Mouse (Mus musculus) 3T3-L1 (cell line): ENCODE results near the gene Sh3pxd2a.

Source experiments
- DNase-seq: peaks from one replicate; pipeline ENCODE4 v3.0.0-alpha.2; 2015; ENCODE audit warnings: low read depth, low spot score

Gene Sh3pxd2a

GRCm38 (mm10) chr19:47339165-47339564 is 125.0 kb downstream of the Sh3pxd2a start:
- peak; percentile 90 for DNase-seq

- no peak for DNase-seq
These were observed 125.6 kb downstream of the Sh3pxd2a start for GRCm38 (mm10) chr19:47338396-47339164.

GRCm38 (mm10) chr19:47337743-47338142 is 126.5 kb downstream of the Sh3pxd2a start:
- DNase-seq = peak; percentile 94

GRCm38 (mm10) chr19:47337191-47337590 is 127.0 kb downstream of the Sh3pxd2a start:
- no peak for DNase-seq

GRCm38 (mm10) chr19:47335262-47335661 is 128.9 kb downstream of the Sh3pxd2a start:
- no peak for DNase-seq

GRCm38 (mm10) chr19:47334713-47335112 is 129.5 kb downstream of the Sh3pxd2a start:
- DNase-seq = no peak

- DNase-seq = peak; percentile 98
These were observed 133.4 kb downstream of the Sh3pxd2a start for GRCm38 (mm10) chr19:47330743-47331227.

GRCm38 (mm10) chr19:47329102-47329501 is 135.1 kb downstream of the Sh3pxd2a start:
- DNase-seq = no peak

GRCm38 (mm10) chr19:47327896-47328882 is 136.0 kb downstream of the Sh3pxd2a start:
- DNase-seq = peak; percentile 91

- peak; percentile 83 for DNase-seq
These were observed 138.3 kb downstream of the Sh3pxd2a start for GRCm38 (mm10) chr19:47325881-47326280.

- DNase-seq = no peak
These were observed 140.9 kb downstream of the Sh3pxd2a start for GRCm38 (mm10) chr19:47323096-47323849.

- peak; percentile 72 for DNase-seq
These were observed 143.9 kb downstream of the Sh3pxd2a start for GRCm38 (mm10) chr19:47320331-47320668.

- DNase-seq = peak; percentile 73
These were observed 144.5 kb downstream of the Sh3pxd2a start for GRCm38 (mm10) chr19:47319521-47320330.

- DNase-seq = peak; percentile 48
These were observed 145.1 kb downstream of the Sh3pxd2a start for GRCm38 (mm10) chr19:47319061-47319460.

- peak; percentile 72 for DNase-seq
These were observed 146.9 kb downstream of the Sh3pxd2a start for GRCm38 (mm10) chr19:47317063-47317938.

- DNase-seq = peak; percentile 35
These were observed 147.7 kb downstream of the Sh3pxd2a start for GRCm38 (mm10) chr19:47316288-47317062.

GRCm38 (mm10) chr19:47315917-47316265 is 148.3 kb downstream of the Sh3pxd2a start:
- DNase-seq = peak; percentile 57

- peak; percentile 96 for DNase-seq
These were observed 148.9 kb downstream of the Sh3pxd2a start for GRCm38 (mm10) chr19:47315091-47315916.
